Mouse (Mus musculus): ENCODE results near the gene Mcidas.

GRCm38 (mm10) chr13:112988866-112989265 lies 4.8 kb upstream of the Mcidas start:
- TF ChIP-seq CTCF (IDR thresholded peaks at IDR 0.05) (no peak), POLR2A (IDR thresholded peaks at IDR 0.05; ENCODE audit: insufficient read depth, low read depth, low read length) (no peak)
